Mouse (Mus musculus) midbrain, embryonic 13.5 days (tissue): ENCODE results near the gene Phyh. TPM values are rescaled to one million over a fixed set of nuclear protein-coding genes. Genes with fewer than 3 reads are reported as not detected.
A peak's percentile ranks its signal among the peaks of the same experiment; 100 is the strongest.

Experiments
- ATAC-seq: fragments of 200-750 bp; cut with Nextera tagmentation; 2 replicates; pipeline ENCODE4 v1.8.0; 2017; ENCODE audit warnings: mild to moderate bottlenecking, moderate TSS enrichment, moderate library complexity
- H3K27ac ChIP-seq: fragments of 300-500 bp; sonication (generic); 2 replicates; pipeline ENCODE4 v1.5.1; 2015; ENCODE audit warnings: inconsistent platforms, mild to moderate bottlenecking, moderate library complexity
- H3K27me3 ChIP-seq: fragments of 300-500 bp; sonication (generic); 2 replicates; pipeline ENCODE4 v1.6.1; 2015; ENCODE audit warnings: mild to moderate bottlenecking, inconsistent platforms
- H3K36me3 ChIP-seq: fragments of 300-500 bp; sonication (generic); 2 replicates; pipeline ENCODE4 v1.6.1; 2015; ENCODE audit warnings: mild to moderate bottlenecking, inconsistent platforms
- H3K4me1 ChIP-seq: fragments of 300-500 bp; sonication (generic); replicated peaks from 2 replicates; pipeline ENCODE4 v1.6.1; 2015; ENCODE audit warnings: inconsistent platforms
- H3K4me2 ChIP-seq: fragments of 300-500 bp; sonication (generic); replicated peaks from 2 replicates; pipeline ENCODE4 v1.6.1; 2015; ENCODE audit warnings: moderate library complexity, mild to moderate bottlenecking, inconsistent platforms
- H3K4me3 ChIP-seq: fragments of 300-500 bp; sonication (generic); replicated peaks from 2 replicates; pipeline ENCODE4 v1.5.1; 2015; ENCODE audit warnings: mild to moderate bottlenecking, inconsistent platforms
- H3K9ac ChIP-seq: fragments of 300-500 bp; sonication (generic); replicated peaks from 2 replicates; pipeline ENCODE4 v1.6.1; 2015; ENCODE audit warnings: mild to moderate bottlenecking, inconsistent platforms
- H3K9me3 ChIP-seq: fragments of 300-500 bp; sonication (generic); 2 replicates; pipeline ENCODE4 v1.6.1; 2016; ENCODE audit warnings: mild to moderate bottlenecking, inconsistent platforms
- WGBS: fragments of 180-500 bp; shearing (Covaris S2); methylation state at CpG from one replicate; pipeline ENCODE4 v1.1.7; 2015; 5-methylcytosine and 5-hydroxymethylcytosine counted together
- polyA plus RNA-seq: library from polyadenylated mRNA; unstranded; fragments of >200 nt; fragmentation: Nextera tagmentation; extraction: Ambion mirVana; gene quantifications from 2 replicates; pipeline ENCODE4 v1.2.1, GENCODE M21; 2015

The Phyh gene
- polyA plus RNA-seq, 1 experiment from 2014 or later, result 47.4 TPM

DNA sequence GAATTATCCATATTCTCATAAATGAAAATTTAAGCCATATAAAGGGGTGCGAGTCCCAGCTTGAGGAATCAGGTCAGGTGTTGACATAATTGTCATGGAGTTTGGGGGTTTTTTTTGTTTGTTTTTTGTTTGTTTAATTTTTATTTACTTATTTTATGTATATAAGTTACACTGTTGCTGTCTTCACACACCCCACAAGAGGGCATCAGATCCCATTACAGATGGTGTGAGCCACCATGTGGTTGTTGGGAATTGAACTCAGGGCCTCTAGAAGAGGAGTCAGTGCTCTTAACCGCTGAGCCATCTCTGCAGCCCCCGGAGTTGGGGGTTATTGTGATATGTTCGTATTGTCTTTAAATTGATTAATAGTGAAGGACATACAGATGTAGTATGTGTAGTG, 21.8 kb upstream of the Phyh start:
- no peaks in the 10 kb centered on the region for H3K4me1 ChIP-seq
- H3K27ac ChIP-seq, result no peak overlapping the region
- ATAC-seq, result no peak
- peaks cover 82% of the 10 kb centered on the region for H3K36me3 ChIP-seq
- no peaks in the 10 kb centered on the region for H3K27me3 ChIP-seq
- no peak overlapping the region for H3K4me3 ChIP-seq
- no peaks in the 10 kb centered on the region for H3K9me3 ChIP-seq
- whole genome bisulfite sequencing, result 96% methylated on average over 4 of the region's 4 CpGs
- no peak overlapping the region for H3K9ac ChIP-seq
- no peak overlapping the region for H3K4me2 ChIP-seq

DNA sequence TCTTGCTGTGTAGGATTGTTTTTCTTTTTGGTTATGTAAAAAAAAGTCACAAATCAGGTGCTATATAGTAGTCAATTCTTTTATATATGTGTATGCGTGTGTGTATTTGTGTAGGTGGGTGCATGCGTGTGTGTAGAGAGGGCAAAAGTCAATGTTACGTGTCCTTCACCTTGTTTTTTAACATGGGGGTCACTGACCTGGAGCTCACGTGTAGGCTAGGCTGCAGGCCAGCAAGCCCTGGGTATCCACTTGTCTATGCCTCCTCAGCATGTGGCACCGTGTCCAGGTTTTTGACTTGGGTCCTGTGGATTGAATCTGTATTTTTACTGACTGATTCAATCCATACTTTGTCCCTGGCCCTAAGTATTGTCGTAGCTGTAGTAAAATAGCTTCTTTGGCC, 18.2 kb upstream of the Phyh start:
- WGBS, result 94% methylated on average over 6 of the region's 6 CpGs
- H3K27ac ChIP-seq, result no peak overlapping the region
- no peaks in the 10 kb centered on the region for H3K27me3 ChIP-seq
- H3K4me2 ChIP-seq, result no peak overlapping the region
- H3K9ac ChIP-seq, result no peak overlapping the region
- no peak overlapping the region for H3K4me3 ChIP-seq
- ATAC-seq, result no peak
- peaks cover 73% of the 10 kb centered on the region for H3K36me3 ChIP-seq
- H3K4me1 ChIP-seq, result no peaks in the 10 kb centered on the region
- no peaks in the 10 kb centered on the region for H3K9me3 ChIP-seq

DNA sequence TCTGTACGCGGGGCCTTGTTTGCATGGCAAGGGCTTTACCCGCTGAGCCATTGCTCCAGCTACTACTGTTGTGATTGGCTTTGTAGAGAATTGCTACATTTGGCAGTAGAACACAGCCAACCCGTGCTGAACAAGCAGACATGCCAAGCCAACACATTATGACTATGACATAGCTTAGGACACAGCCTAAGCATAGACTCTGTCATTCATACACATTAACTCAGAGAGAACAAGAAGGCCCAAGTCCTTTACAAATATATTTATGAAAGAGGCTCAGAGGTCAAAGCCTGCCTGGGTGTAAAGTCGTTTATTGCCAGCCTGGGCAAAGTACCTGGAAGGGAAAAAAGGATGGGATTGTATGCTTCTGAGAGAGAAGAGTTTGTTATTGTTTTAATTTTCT, 16.5 kb upstream of the Phyh start:
- H3K4me1 ChIP-seq, result no peaks in the 10 kb centered on the region

DNA sequence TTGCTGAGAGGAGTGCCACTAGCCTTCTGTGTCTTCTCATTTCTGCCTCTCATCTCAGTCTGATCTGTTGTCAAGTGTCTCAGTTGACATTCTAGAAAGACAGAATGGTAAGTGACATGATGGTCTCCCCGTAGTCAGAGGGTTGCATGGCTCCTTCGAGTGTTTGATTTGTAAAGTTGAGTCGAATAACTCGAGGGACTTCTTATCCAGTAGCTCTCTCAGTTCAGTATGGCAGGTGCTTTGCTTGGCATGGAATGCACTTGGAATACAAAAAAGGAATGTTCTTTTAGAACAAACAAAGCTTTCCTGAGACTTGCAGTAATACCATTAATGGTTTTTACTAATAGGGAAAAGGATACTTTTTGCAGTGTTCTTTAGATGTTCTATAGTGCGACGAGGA, 11.7 kb upstream of the Phyh start:
- Histone ChIP-seq H3K9me3 (no peaks in the 10 kb centered on the region), H3K4me1 (no peaks in the 10 kb centered on the region), H3K27me3 (no peaks in the 10 kb centered on the region), H3K9ac (no peak overlapping the region), H3K4me3 (no peak overlapping the region), H3K4me2 (no peak overlapping the region), H3K36me3 (peaks cover 42% of the 10 kb centered on the region), H3K27ac (no peak overlapping the region)
- WGBS, result 89% methylated on average over 6 of the region's 6 CpGs
- no peak for ATAC-seq

More for the DNA sequence above, 16.5 kb upstream of the Phyh start:
- Histone ChIP-seq H3K9me3 (no peaks in the 10 kb centered on the region), H3K27ac (no peak overlapping the region), H3K27me3 (no peaks in the 10 kb centered on the region), H3K36me3 (peaks cover 75% of the 10 kb centered on the region), H3K9ac (no peak overlapping the region), H3K4me2 (no peak overlapping the region), H3K4me3 (no peak overlapping the region)
- WGBS, result 95% methylated on average over 5 of the region's 5 CpGs
- ATAC-seq, result no peak

DNA sequence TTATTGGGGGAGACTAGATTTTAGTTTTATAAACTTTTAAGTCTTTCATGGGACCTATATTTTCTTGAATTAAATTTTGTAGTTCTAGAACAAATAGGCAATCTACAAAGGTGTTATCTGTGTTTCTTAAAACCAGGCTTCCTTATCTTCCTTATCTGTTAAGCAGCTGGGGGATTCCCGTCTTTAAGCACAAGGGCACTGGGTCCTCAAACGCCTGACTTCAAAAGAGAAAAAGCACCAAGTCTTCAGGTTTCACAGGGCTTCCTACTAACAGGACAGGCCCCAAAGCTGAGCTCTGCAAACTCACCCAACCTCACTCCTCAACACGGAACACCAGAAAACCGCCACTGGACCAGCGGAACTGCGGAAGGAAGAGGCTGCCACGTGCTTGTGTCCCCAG, 10.9 kb upstream of the Phyh start:
- Histone ChIP-seq H3K27me3 (no peaks in the 10 kb centered on the region), H3K4me2 (no peak overlapping the region), H3K9me3 (no peaks in the 10 kb centered on the region), H3K9ac (no peak overlapping the region), H3K27ac (no peak overlapping the region), H3K4me3 (no peak overlapping the region), H3K4me1 (no peaks in the 10 kb centered on the region), H3K36me3 (peaks cover 39% of the 10 kb centered on the region)
- 90% methylated on average over 7 of the region's 7 CpGs for WGBS
- ATAC-seq, result no peak

DNA sequence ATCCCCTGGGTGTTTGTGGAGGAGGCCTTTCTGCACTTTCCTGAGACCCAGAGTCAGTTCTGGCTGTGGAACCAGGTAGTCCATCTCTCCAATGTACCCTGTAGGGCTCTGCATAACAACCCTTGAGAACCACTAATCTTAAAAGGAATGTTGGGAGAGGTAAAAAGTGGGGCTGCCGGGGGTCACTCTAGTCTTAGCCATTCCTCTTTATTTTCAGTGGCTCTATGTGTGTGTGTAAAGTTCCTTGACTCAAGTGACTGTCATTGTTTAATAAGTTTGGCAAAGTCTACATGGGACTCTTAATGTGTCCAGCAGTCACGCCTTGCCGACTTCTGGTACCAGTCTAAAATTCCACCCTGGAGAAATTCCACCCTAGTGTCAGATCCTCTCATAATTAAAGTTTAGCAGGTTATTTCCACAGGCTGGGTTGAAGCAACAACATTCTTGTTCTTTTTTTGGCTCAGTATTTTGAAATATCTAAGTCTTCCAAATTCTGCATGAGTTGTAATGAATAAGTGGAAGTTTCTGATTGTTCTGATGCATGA, 10.0 kb upstream of the Phyh start:
- H3K4me1 ChIP-seq, result no peaks in the 10 kb centered on the region
- H3K9me3 ChIP-seq, result no peaks in the 10 kb centered on the region
- 91% methylated on average over 3 of the region's 3 CpGs for WGBS
- no peak overlapping the region for H3K27ac ChIP-seq
- H3K4me2 ChIP-seq, result no peak overlapping the region
- no peak for ATAC-seq
- H3K36me3 ChIP-seq, result peaks cover 39% of the 10 kb centered on the region
- no peaks in the 10 kb centered on the region for H3K27me3 ChIP-seq
- H3K9ac ChIP-seq, result no peak overlapping the region
- no peak overlapping the region for H3K4me3 ChIP-seq

DNA sequence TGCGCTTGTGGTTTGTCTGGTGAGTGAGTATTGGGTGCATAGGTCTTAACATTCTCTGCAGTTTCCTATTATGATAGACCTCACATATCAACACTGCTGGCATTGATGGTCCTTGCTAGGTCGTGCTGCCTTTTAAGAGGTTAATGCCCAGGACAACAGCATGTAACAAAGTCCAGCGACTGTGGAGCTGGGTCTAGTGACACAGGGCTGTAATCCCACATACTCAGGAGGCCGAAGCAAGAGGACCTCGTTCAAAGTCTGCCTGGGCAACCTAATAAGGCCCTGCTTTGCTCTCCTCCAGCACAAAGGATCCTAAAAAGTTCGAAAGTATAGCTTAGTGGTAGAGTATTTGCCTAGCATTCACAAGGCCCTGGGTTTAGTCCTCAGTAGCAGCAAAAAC, 8.9 kb upstream of the Phyh start:
- peaks cover 34% of the 10 kb centered on the region for H3K36me3 ChIP-seq
- WGBS, result 76% methylated on average over 6 of the region's 6 CpGs
- ATAC-seq, result no peak

DNA sequence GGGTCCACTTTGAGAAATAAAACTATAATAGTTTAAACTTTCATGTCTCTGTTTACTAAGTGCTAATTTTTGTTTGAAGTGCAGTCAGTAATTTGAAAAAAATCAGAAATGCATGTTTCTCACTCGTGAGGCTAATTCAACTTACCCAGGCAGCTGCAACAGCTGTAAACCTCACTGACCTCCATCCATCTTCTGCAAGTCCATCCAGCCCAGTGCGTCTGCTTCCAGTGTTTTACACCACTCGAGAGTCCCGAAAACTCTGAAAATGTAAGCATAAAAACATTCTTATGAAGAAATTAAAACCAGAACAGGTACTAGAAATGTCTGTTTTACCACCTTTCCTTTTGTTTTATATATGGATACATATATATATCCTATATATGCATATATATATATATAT, 8.3 kb upstream of the Phyh start:
- Histone ChIP-seq H3K9me3 (no peaks in the 10 kb centered on the region), H3K36me3 (peaks cover 29% of the 10 kb centered on the region), H3K27ac (no peak overlapping the region), H3K4me3 (no peak overlapping the region), H3K4me2 (no peak overlapping the region), H3K27me3 (no peaks in the 10 kb centered on the region), H3K9ac (no peak overlapping the region), H3K4me1 (no peaks in the 10 kb centered on the region)
- no peak for ATAC-seq
- 87% methylated on average over 4 of the region's 4 CpGs for WGBS

More for the DNA sequence above, 8.9 kb upstream of the Phyh start:
- Histone ChIP-seq H3K27me3 (no peaks in the 10 kb centered on the region), H3K27ac (no peak overlapping the region), H3K4me3 (no peak overlapping the region), H3K9me3 (no peaks in the 10 kb centered on the region), H3K4me2 (no peak overlapping the region), H3K4me1 (no peaks in the 10 kb centered on the region), H3K9ac (no peak overlapping the region)

DNA sequence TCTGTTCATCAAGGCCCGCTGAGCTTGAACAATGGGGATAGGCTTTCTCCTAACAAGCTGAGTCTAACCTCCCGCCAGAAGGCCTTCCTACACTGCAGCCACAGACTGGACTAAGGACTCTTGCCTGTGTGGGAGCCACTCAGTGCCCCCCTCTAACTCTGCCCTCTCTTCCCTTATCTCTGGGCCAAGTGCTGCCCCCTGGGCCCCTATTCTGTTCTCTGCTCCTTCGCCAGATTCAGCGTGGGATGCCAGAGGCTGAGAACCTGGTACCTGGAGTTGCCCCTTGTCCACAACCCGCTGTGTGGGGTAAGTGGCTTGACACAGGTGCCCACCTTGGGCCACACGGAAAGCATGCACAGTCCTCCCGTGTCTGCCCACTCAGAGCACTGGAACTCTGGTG, 4.9 kb upstream of the Phyh start:
- whole genome bisulfite sequencing, result 60% methylated on average over 7 of the region's 7 CpGs
- Histone ChIP-seq H3K27ac (peak overlapping the region; percentile 31; the same call in 1 of the 2 replicates), H3K27me3 (no peaks in the 10 kb centered on the region), H3K4me2 (no peak overlapping the region), H3K9me3 (no peaks in the 10 kb centered on the region), H3K4me3 (no peak overlapping the region), H3K4me1 (peaks cover under 1% of the 10 kb centered on the region), H3K9ac (no peak overlapping the region), H3K36me3 (peaks cover under 1% of the 10 kb centered on the region)
- ATAC-seq, result no peak

DNA sequence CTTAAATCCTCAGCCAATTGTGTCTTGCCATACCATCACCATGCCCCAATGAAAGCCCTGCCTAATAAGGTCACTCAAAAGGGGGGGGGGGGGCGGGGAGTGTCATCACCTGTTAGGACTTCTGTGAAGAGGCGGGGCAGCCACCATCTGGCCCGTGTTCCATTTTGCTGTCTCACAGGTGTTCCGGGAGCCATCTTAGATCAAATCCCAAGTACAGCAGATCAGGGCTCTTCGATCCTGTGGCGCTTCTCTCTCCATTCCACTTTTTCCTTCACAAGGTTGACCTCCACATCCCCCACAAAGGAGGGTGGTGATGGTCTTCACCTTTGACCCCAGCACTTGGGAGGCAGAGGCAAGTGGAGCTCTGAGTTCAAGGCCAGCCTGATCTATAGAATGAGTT, 2.8 kb upstream of the Phyh start:
- no peak for ATAC-seq
- Histone ChIP-seq H3K4me2 (no peak overlapping the region), H3K27ac (no peak overlapping the region), H3K4me1 (peaks cover 6% of the 10 kb centered on the region), H3K36me3 (no peaks in the 10 kb centered on the region), H3K4me3 (no peak overlapping the region), H3K9ac (no peak overlapping the region), H3K27me3 (no peaks in the 10 kb centered on the region), H3K9me3 (no peaks in the 10 kb centered on the region)
- WGBS, result 71% methylated on average over 6 of the region's 6 CpGs

DNA sequence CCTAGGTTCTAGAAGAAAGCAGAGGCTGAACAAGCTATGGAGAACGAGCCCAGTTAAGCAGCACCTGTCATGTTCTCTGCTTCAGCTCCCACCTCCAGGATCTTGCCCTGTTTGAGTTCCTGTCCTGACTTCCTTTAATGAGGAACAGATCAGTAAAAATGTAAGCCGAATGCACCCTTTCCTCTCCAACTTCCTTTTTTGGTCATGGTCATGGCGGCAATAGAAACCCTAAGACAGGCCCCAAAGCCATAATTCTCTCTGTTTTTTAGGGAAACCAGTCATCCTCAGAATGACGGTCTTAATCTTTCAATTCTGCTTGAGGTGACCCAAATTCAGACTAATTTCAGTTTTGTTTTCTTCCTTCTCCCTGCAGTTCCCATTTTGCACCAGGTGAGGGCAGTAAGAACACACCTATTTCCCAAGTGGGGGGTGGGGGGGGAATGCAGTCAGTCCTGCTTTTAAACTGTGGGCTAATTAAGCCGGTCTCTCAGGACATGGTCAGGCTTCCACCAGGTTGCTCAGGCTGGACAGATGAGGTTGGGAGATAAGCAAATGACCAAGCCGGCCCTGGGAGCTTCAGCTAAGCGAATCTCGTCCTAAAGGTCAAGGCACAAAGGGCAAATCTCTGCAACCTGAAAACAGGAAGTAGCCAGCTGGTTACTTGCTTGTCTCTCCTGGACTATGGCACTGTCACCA, 1.3 kb upstream of the Phyh start:
- H3K27ac ChIP-seq, result no peak overlapping the region
- no peaks in the 10 kb centered on the region for H3K9me3 ChIP-seq
- no peak for ATAC-seq
- no peak overlapping the region for H3K9ac ChIP-seq
- 18% methylated on average over 8 of the region's 8 CpGs for WGBS
- H3K4me2 ChIP-seq, result peak overlapping the region; percentile 27
- no peak overlapping the region for H3K4me3 ChIP-seq
- H3K36me3 ChIP-seq, result no peaks in the 10 kb centered on the region
- H3K4me1 ChIP-seq, result peaks cover 6% of the 10 kb centered on the region
- H3K27me3 ChIP-seq, result no peaks in the 10 kb centered on the region

DNA sequence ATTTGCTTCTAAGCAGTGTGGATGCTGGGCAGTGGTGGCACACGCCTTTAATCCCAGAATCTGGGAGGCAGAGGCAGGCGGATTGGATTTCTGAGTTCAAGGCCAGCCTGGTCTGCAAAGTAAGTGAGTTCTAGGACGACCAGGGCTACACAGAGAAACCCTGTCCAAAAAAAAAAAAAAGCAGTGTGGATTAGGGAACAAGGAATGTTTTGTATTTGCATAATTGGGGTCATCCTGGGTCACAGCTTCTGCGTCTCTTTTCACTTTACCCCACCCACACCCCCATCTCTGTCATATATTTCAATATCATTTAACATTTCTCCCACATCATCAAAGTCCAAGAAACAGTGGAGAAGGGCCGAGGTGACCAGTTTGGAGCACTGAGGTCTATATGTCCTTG, 2.2 kb downstream of the Phyh start:
- no peaks in the 10 kb centered on the region for H3K9me3 ChIP-seq
- WGBS, result 65% methylated on average over 5 of the region's 5 CpGs
- H3K9ac ChIP-seq, result no peak overlapping the region
- H3K27ac ChIP-seq, result no peak overlapping the region
- peaks cover 6% of the 10 kb centered on the region for H3K4me1 ChIP-seq
- peaks cover 10% of the 10 kb centered on the region; the same call in 1 of the 2 replicates for H3K36me3 ChIP-seq
- H3K4me3 ChIP-seq, result no peak overlapping the region
- H3K4me2 ChIP-seq, result no peak overlapping the region
- no peak for ATAC-seq
- H3K27me3 ChIP-seq, result no peaks in the 10 kb centered on the region
